Mouse (Mus musculus) brown adipose tissue, adult 24 weeks (tissue): ENCODE measurements around the gene BC028528. TPM values are rescaled to one million over a fixed set of nuclear protein-coding genes. Genes with fewer than 3 reads are reported as not detected.

ENCODE experiments used
- H3K27ac ChIP-seq: fragments of 200-500 bp; replicated peaks from 2 replicates; pipeline ENCODE4 v1.5.1; 2012; ENCODE audit warnings: low read depth, mild to moderate bottlenecking, low read length
- H3K4me1 ChIP-seq: fragments of 200-500 bp; 2 replicates; pipeline ENCODE4 v1.6.1; 2012; ENCODE audit warnings: low read length, mixed read lengths; ENCODE audit not compliant: control insufficient read depth, insufficient read depth, insufficient read length
- H3K4me3 ChIP-seq: fragments of 200-500 bp; 2 replicates; pipeline ENCODE4 v1.5.1; 2012; ENCODE audit warnings: low read depth, mild to moderate bottlenecking, low read length, moderate library complexity; ENCODE audit not compliant: insufficient read depth
- polyA plus RNA-seq: library from polyadenylated mRNA; stranded (reverse); fragments of >200 nt; gene quantifications from 2 replicates; pipeline ENCODE4 v1.2.4, GENCODE M21; 2012; ENCODE audit not compliant: missing spikeins, insufficient read depth, insufficient read length

Gene BC028528
- polyA plus RNA-seq = 71.8 and 150 TPM in 2 replicates

DNA sequence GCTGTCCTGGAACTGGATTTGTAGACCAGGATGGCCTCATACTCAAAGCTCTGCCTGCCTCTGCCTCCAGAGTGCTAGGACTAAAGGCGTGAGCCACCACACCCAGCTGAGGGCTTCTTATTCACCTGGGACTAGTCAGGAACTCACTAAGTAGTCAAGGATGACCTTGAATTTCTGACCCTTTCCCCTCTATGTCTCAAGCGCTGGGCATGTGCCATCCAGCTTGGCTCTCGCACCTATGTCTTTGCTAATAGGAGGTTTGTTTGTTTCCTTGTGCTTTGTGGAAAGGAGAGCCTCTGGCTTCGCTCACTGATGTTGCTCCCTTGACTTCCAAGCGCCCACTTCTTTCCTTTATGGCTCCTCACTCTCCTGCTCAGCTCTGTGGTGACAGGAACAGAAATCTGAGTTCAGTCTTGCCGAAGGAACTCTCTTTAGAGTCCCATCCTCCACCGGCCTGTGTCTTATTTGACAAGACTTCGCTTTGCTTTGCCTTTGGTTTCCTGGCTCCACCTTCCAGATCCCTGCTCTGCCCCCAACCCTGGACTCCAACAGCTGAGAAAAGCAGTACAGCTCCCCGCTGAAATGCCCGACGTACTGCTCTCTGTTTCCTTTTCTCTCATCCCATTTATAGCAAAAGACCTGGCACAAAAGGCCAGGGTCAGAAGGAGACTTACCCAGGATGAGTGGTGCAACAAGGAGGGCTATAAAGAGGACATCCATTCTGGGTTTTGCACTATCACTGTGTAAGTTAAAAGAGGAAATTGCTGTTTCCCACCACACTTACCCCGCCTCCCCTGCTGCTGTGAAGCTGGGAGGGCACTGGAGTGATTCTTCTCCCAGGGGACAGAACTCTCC lies at the start of gene BC028528:
BC028528 (minus strand) TSS at position 795 of the 855 bp plus-strand sequence.
- Histone ChIP-seq H3K4me1 (peaks cover 7% of the 10 kb centered on the region), H3K4me3 (peak within 1 kb of the TSS; percentile 53), H3K27ac (peak within 1 kb of the TSS; percentile 86)

DNA sequence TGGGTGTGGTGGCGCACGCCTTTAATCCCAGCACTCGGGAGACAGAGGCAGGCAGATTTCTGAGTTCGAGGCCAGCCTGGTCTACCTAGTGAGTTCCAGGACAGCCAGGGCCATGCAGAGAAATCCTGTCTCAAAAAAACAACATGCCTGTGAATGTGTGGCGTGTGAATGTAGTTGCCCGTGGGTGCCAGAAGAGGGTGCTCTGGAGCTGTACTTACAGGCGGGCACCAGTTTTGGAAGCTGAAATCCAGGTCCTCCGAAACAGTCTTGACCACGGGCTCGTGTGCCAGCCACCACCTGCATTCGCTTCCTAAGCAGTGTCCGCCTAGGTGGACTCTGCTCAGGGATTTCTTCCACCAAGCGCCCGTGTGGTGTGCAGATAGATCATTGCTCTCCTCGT lies 47.0 kb upstream of the BC028528 start:
- Histone ChIP-seq H3K4me3 (no peak overlapping the region), H3K27ac (no peak overlapping the region), H3K4me1 (no peaks in the 10 kb centered on the region)

DNA sequence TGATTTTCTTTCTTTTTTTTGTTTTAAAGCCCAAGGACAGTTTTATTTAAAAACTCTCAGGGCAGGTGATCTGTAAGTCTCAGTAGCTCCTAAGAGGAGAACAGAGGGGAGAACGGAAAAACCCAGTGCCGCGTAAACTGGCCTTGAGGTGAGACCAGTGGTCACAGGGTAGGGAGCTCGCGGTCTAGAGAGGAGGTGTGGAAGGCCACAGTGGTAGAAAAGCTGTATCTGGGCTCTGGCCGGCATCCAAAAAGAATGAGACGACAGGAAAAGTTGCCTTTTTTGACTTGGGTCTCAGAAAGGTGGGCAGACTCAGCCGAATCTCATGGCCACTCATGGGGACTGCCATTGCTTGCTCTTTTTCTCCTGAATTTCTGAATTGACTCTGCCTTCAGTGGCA lies 46.4 kb upstream of the BC028528 start:
- no peak overlapping the region for H3K27ac ChIP-seq
- H3K4me1 ChIP-seq = no peaks in the 10 kb centered on the region
- H3K4me3 ChIP-seq = no peak overlapping the region

DNA sequence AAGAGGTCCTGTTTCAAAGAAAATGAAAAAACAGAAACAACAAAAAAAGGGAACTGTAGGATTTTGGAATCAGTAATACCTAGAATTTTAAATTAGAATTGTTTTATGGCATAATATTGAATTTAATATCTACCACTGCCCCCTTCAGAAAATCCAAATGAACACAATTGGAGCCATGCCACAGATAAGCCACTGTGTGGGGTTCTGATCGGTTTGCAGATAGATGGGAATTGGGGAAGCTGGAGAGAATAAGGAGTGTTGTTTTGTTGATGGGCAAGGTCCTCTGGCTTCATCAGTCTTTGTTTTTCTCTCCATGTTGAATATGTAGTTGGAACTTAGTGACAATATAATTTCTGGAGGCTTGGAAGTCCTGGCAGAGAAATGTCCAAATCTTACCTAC lies 42.6 kb upstream of the BC028528 start:
- Histone ChIP-seq H3K27ac (no peak overlapping the region), H3K4me1 (no peaks in the 10 kb centered on the region), H3K4me3 (no peak overlapping the region)

DNA sequence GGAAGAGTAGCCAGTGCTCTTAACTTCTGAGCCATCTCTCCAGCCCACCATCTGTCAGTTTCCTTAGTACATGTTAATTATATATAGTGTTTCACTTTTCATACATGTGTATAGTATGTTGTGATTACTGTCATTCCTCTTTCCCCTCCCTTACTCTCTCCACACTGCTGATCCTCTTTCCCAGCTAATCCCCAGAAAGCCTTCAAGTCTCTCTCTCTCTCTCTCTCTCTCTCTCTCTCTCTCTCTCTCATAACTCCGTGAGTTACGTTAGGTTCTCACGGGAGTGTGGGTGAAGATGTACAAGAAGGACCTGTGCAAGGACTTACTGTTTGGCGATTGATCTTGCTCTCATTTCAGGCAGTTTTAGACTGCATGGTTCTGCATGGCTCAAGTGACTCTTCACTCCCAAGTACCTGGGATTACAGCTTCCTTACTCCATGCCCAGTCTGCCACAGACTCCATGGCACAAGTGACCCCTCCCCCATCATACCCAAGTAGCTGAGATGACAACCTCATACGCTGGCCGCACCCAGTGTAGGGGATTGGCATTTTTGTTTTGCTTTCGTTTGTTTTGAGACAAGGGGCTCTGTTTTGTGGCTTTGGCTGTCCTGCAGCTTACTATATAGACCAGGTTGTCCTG lies 41.4 kb upstream of the BC028528 start:
- Histone ChIP-seq H3K27ac (no peak overlapping the region), H3K4me3 (no peak overlapping the region), H3K4me1 (no peaks in the 10 kb centered on the region)

DNA sequence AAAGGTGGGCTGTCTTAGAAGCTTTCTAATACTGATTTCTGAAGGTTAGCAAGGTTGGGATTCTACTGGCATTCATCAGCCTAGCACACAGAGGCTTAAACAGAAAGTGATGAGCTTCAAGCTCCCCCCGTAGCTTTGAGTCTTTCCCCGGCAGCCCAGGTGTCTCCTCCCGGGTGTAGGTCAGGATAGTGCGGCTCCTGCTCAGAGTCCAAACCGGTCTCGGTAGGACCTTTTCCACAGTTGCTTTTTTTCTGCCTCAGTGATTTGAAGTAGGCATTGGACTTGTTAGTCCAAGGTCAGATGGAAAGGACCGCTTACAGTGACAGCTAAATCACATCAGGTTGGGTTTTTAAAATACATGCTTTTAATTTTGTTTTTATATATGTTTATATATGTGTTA lies 40.8 kb upstream of the BC028528 start:
- no peaks in the 10 kb centered on the region for H3K4me1 ChIP-seq
- no peak overlapping the region for H3K4me3 ChIP-seq
- no peak overlapping the region for H3K27ac ChIP-seq

DNA sequence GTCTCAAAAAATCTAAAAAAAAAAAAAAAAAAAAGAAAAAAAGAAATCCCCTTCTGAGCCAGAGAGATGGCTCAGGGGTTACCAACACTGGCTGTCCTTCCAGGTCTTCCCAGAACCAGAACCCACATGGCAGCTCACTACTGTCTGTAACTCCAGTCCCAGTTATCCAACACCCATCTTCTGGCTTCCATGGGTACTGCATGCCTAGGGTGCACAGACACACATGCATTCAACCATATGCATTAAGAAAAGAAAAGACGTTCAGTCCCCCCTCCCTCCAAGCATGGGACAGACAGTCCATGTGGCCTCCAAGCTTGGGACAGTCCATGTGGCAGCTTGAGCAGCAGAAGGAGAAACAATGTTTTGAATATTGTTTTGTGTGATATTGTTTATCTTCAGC lies 40.4 kb upstream of the BC028528 start:
- Histone ChIP-seq H3K4me1 (no peaks in the 10 kb centered on the region), H3K4me3 (no peak overlapping the region), H3K27ac (no peak overlapping the region)

DNA sequence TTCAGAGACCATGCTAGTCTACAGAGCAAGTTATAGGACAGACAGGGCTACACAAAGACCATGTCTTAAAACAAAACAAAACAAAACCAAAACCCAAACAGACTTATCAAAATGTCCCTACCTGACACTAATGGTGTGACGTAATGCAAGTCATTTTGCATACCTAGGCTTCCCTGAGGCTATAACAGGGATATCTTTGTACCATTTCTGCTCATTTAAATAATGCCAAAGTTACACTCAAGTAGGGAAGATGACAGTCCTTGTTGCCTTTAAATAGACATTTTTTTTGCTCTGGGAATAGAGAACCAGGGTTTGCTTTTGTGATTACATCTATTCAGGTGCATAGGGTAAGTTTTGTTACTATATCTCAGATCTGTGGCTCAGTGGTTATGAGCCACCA lies 39.7 kb upstream of the BC028528 start:
- H3K4me1 ChIP-seq = no peaks in the 10 kb centered on the region
- H3K27ac ChIP-seq = no peak overlapping the region
- H3K4me3 ChIP-seq = no peak overlapping the region

DNA sequence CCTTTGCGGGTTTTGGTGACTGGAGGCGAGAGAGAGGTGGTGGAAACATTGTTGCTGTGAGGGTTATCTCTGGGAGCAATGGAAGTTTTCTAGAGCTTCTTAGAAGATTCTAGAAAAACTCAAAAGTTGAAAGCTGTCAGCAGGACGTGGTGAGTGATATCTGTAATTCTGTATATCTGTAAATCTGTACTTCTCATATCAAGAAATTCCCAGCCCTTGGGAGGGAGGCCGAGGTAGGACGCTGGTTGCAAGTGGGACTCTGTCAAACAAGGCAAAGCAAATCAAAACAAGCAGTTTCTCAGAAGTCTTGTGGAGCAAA lies 38.6 kb upstream of the BC028528 start:
- peak overlapping the region; percentile 99 for H3K4me3 ChIP-seq
- no peaks in the 10 kb centered on the region for H3K4me1 ChIP-seq
- no peak overlapping the region for H3K27ac ChIP-seq

DNA sequence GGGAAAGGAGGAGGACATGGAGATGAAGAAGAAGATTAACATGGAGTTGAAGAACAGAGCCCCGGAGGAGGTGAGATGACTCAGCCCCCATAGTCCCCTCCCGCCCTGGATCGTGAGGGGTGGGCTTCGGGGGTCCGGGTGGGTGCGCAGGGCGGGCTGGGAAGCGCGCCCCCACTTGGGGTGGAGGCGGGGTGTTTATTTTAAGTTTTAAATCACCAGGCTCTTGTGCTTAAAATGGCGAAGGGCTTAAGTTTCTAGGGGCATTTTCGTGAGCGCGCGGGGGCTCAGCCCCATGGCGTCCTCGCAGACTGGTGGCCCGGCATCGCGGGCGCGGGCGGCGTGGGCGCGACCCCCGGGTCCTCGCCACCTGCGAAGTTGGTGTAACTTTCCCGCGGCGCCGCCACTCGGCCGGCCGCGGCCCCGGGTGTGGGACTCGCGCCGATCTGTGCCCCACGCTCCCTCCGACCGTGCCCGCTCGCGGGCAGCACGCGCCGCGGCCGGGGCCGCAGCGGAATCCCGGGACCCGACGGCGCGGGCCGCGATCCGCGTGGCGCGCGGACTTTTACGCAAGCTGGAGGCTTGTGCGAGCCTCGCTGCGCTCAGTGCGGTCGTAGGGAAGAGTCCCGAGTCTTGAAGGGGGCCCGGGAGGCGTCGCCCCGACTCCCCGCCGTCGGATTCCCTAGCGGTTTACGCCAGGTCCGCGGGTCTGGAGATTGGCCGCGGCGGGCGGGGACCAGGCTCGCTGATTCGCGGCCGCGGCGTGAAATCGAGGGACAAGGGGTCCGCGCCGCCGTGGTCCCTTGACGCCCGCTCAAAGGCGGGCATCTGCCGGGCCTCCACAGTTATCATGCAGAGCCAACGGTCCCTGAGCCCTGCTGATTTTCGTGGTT lies 38.0 kb upstream of the BC028528 start:
- H3K4me1 ChIP-seq = no peaks in the 10 kb centered on the region
- H3K27ac ChIP-seq = peak overlapping the region; percentile 83
- H3K4me3 ChIP-seq = peak overlapping the region; percentile 99

DNA sequence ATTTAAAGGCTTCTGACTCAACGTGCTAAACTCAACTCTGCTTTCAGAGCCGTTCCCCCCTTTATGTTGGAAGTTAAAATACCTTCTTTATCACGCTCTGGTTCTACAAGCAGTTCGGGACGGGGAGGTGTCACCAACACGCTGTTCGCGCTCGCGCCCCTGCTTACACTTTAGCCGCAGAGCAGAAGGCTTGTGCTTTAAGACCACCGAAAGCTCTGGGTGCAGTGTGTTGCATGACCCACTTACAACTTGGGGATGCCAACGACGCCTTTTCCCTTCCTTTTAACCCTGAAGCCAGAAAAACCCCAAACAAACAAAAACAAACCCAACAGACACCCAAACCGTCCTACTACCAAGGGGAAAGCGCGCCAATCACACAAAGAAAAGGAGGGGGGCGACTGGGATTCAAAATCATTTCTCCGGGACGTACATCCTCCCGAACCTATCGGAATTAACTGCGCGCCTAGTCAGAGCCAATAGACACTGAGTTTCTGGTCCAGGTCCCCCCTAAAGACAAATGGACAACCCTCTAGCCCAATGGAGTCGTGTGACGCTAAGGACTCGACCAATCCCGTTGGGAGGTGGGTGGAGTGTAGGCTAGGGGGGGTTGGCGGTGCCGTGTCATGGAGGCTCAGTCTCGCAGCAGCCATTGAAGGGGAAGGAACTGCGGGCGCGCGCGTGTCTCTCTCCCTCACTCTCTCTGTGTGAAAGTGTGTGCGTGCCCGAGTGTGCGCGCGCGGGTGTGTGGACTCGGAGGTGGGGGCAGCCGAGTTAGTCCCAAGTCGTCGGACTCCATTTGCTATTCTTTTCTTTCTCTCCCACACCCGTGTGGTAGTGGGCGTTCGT lies 37.1 kb upstream of the BC028528 start, which contains the start of gene Anp32e:
Anp32e (plus strand) TSS at position 589 of the 846 bp plus-strand sequence.
- H3K27ac ChIP-seq = peak within 1 kb of the TSS; percentile 83
- H3K4me1 ChIP-seq = no peaks in the 10 kb centered on the region
- peak within 1 kb of the TSS; percentile 99 for H3K4me3 ChIP-seq

DNA sequence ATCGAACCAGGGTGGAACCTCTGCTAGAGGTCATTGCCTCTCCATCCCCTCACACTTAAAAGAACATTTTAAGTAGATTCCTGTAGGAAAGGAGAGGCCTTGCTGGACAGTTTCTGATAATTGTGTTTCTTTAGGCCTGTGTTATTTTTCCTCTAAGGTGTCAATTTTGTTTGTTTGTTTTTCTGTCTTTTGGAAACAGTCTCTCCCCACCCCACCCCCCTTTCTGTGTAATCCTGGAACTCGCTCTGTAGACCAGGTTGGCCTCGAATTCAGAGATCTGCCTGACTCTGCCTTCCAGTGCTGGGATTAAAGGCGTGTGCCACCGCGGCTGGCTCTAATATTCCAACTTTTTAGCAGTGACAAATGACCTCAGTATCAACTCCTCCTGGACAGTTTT lies 36.5 kb upstream of the BC028528 start:
- Histone ChIP-seq H3K4me3 (peak overlapping the region; percentile 59), H3K27ac (no peak overlapping the region), H3K4me1 (no peaks in the 10 kb centered on the region)

DNA sequence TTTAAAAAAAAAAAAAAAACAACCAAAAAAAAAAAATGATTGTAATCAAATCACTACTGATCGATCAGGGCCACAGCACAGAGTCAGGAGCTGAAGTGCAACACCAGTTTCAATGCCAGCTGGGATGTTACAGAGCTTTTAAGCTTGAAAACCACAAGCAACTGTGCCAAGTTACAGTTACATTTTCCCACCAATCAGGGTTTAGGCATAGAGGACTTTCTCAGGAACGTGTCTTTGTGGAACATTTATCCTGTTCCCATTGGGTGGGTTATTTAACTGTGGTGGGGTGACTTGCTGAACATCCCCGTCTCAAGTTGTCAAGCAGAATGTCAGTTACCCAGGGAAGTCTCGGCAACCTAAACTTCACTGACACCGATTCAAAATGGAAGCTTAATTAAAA lies 33.3 kb upstream of the BC028528 start:
- no peak overlapping the region for H3K27ac ChIP-seq
- no peaks in the 10 kb centered on the region for H3K4me1 ChIP-seq
- H3K4me3 ChIP-seq = no peak overlapping the region

DNA sequence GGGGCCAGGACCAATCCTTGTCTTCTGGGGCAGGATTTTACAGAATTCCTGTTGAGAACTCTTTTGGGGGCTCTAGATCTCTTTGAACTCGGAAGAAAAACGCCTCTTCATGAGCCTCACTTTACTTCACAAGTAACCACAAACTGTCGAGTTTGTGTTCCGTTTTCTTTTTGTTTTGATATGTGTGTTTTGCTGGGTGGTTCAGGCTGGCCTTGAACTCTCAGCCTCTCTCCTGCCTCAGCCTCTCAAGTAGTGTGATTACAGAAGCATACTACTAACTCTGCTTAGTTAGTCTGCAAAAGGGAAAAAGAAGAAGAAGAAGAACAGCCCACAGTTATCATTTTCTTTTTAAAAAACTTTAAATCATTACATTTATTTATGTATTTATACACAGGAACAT lies 32.4 kb upstream of the BC028528 start:
- no peak overlapping the region for H3K27ac ChIP-seq
- H3K4me3 ChIP-seq = no peak overlapping the region
- H3K4me1 ChIP-seq = no peaks in the 10 kb centered on the region
